Mouse (Mus musculus) embryonic facial prominence, embryonic 14.5 days (tissue): ENCODE measurements around the gene Lrrc8d. TPM values are rescaled to one million over a fixed set of nuclear protein-coding genes. Genes with fewer than 3 reads are reported as not detected.

Experiments used
- ATAC-seq: fragments of 200-750 bp; cut with Nextera tagmentation; 2 replicates; pipeline ENCODE4 v1.8.0; 2017; ENCODE audit warnings: low read depth, moderate number of reproducible peaks, moderate TSS enrichment
- DNase-seq: peaks from one replicate; pipeline ENCODE4 v3.0.0-alpha.2; 2015; ENCODE audit warnings: low spot score
- H3K27ac ChIP-seq: fragments of 300-500 bp; sonication (generic); replicated peaks from 2 replicates; pipeline ENCODE4 v1.5.1; 2014; ENCODE audit warnings: low read depth, mild to moderate bottlenecking, low read length, moderate library complexity
- H3K27me3 ChIP-seq: fragments of 300-500 bp; sonication (generic); replicated peaks from 2 replicates; pipeline ENCODE4 v1.6.1; 2014; ENCODE audit warnings: low read length; ENCODE audit not compliant: control insufficient read depth, insufficient read depth
- H3K36me3 ChIP-seq: fragments of 300-500 bp; sonication (generic); 2 replicates; pipeline ENCODE4 v1.6.1; 2014; ENCODE audit warnings: low read length, mixed read lengths; ENCODE audit not compliant: control insufficient read depth, insufficient read depth
- H3K4me1 ChIP-seq: fragments of 300-500 bp; sonication (generic); 2 replicates; pipeline ENCODE4 v1.6.1; 2014; ENCODE audit warnings: antibody characterized with exemption, low read length; ENCODE audit not compliant: control insufficient read depth, insufficient read depth
- H3K4me2 ChIP-seq: fragments of 300-500 bp; sonication (generic); 2 replicates; pipeline ENCODE4 v1.6.1; 2014; ENCODE audit warnings: low read depth, mild to moderate bottlenecking, low read length, moderate library complexity, mixed read lengths
- H3K4me3 ChIP-seq: fragments of 300-500 bp; sonication (generic); 2 replicates; pipeline ENCODE4 v1.5.1; 2014; ENCODE audit warnings: low read depth, mild to moderate bottlenecking, low read length
- H3K9ac ChIP-seq: fragments of 300-500 bp; sonication (generic); 2 replicates; pipeline ENCODE4 v1.6.1; 2014; ENCODE audit warnings: low read depth, mild to moderate bottlenecking, low read length, moderate library complexity, mixed read lengths
- H3K9me3 ChIP-seq: fragments of 300-500 bp; sonication (generic); 2 replicates; pipeline ENCODE4 v1.6.1; 2016; ENCODE audit warnings: low read length; ENCODE audit not compliant: control insufficient read depth
- WGBS: fragments of 180-500 bp; shearing (Covaris S2); extraction: QIAGEN DNeasy Blood & Tissue Kit; methylation state at CpG from one replicate; pipeline ENCODE4 v1.1.7; 2014; 5-methylcytosine and 5-hydroxymethylcytosine counted together
- polyA plus RNA-seq: library from polyadenylated mRNA; unstranded; fragments of >200 nt; fragmentation: Nextera tagmentation; extraction: Ambion mirVana; gene quantifications from 2 replicates; pipeline ENCODE4 v1.2.1, GENCODE M21; 2014

The Lrrc8d gene
- polyA plus RNA-seq, 1 experiment from 2014 or later: 14.9 TPM

- Histone ChIP-seq H3K27me3 (no peaks in the 10 kb centered on the region), H3K9me3 (no peaks in the 10 kb centered on the region), H3K4me2 (no peak overlapping the region; the same call in 1 of the 2 replicates), H3K27ac (no peak overlapping the region), H3K4me1 (peaks cover 36% of the 10 kb centered on the region), H3K9ac (no peak overlapping the region), H3K4me3 (no peak overlapping the region), H3K36me3 (no peaks in the 10 kb centered on the region)
- WGBS: 65% methylated on average over 9 of the region's 9 CpGs
- no peak for DNase-seq
- no peak for ATAC-seq
Observed at GRCm38 (mm10) chr5:105702580-105703285, 3.0 kb downstream of the Lrrc8d start.

GRCm38 (mm10) chr5:105703286-105703655 is 3.5 kb downstream of the Lrrc8d start:
- DNase-seq (no peak), ATAC-seq (no peak)
- Histone ChIP-seq H3K27ac (no peak overlapping the region), H3K4me3 (no peak overlapping the region), H3K27me3 (no peaks in the 10 kb centered on the region), H3K4me2 (no peak overlapping the region), H3K4me1 (peaks cover 36% of the 10 kb centered on the region), H3K36me3 (no peaks in the 10 kb centered on the region), H3K9ac (no peak overlapping the region), H3K9me3 (no peaks in the 10 kb centered on the region)
- 75% methylated on average over 11 of the region's 11 CpGs for WGBS

GRCm38 (mm10) chr5:105704573-105704972 is 4.8 kb downstream of the Lrrc8d start:
- H3K27ac ChIP-seq: 0 out of 2 replicates have a peak overlapping the region, but pooled peaks have one; percentile 15
- no peaks in the 10 kb centered on the region for H3K27me3 ChIP-seq
- H3K36me3 ChIP-seq: no peaks in the 10 kb centered on the region
- 21% methylated on average over 9 of the region's 9 CpGs for WGBS
- H3K9me3 ChIP-seq: no peaks in the 10 kb centered on the region
- DNase-seq: peak; percentile 78
- no peak overlapping the region for H3K4me3 ChIP-seq
- H3K4me1 ChIP-seq: peaks cover 30% of the 10 kb centered on the region
- no peak overlapping the region for H3K9ac ChIP-seq
- peak overlapping the region; percentile 23; the same call in 1 of the 2 replicates for H3K4me2 ChIP-seq
- no peak for ATAC-seq

- Histone ChIP-seq H3K9ac (no peak overlapping the region), H3K9me3 (no peaks in the 10 kb centered on the region), H3K27me3 (no peaks in the 10 kb centered on the region), H3K4me1 (peaks cover 23% of the 10 kb centered on the region), H3K4me3 (no peak overlapping the region), H3K27ac (no peak overlapping the region), H3K4me2 (no peak overlapping the region), H3K36me3 (no peaks in the 10 kb centered on the region)
- DNase-seq (no peak), ATAC-seq (no peak)
- WGBS: 67% methylated on average over 11 of the region's 11 CpGs
Observed at GRCm38 (mm10) chr5:105706635-105707034, 6.9 kb downstream of the Lrrc8d start.

- Histone ChIP-seq H3K27me3 (no peaks in the 10 kb centered on the region), H3K9ac (no peak overlapping the region), H3K36me3 (no peaks in the 10 kb centered on the region), H3K4me1 (peaks cover 16% of the 10 kb centered on the region), H3K9me3 (no peaks in the 10 kb centered on the region), H3K4me3 (no peak overlapping the region), H3K4me2 (no peak overlapping the region), H3K27ac (no peak overlapping the region)
- no peak for ATAC-seq
- DNase-seq: no peak
- 80% methylated on average over 5 of the region's 5 CpGs for WGBS
Observed at GRCm38 (mm10) chr5:105708276-105708675, 8.5 kb downstream of the Lrrc8d start.

GRCm38 (mm10) chr5:105710473-105710872 is 10.7 kb downstream of the Lrrc8d start:
- Histone ChIP-seq H3K4me1 (peaks cover 9% of the 10 kb centered on the region; the same call in 1 of the 2 replicates), H3K9me3 (no peaks in the 10 kb centered on the region), H3K4me3 (no peak overlapping the region), H3K4me2 (no peak overlapping the region), H3K27me3 (no peaks in the 10 kb centered on the region), H3K27ac (no peak overlapping the region), H3K9ac (no peak overlapping the region), H3K36me3 (no peaks in the 10 kb centered on the region)
- DNase-seq: no peak
- 87% methylated on average over 7 of the region's 7 CpGs for WGBS
- no peak for ATAC-seq

- Histone ChIP-seq H3K27me3 (no peaks in the 10 kb centered on the region), H3K9ac (no peak overlapping the region), H3K27ac (peak overlapping the region; percentile 80; the same call in 1 of the 2 replicates), H3K4me3 (no peak overlapping the region), H3K9me3 (no peaks in the 10 kb centered on the region), H3K36me3 (no peaks in the 10 kb centered on the region), H3K4me1 (peaks cover 26% of the 10 kb centered on the region), H3K4me2 (no peak overlapping the region)
- no peak for ATAC-seq
- DNase-seq: no peak
- 87% methylated on average over 6 of the region's 6 CpGs for WGBS
Observed at GRCm38 (mm10) chr5:105714446-105714845, 14.7 kb downstream of the Lrrc8d start.

GRCm38 (mm10) chr5:105715095-105715494 is 15.3 kb downstream of the Lrrc8d start:
- 66% methylated on average over 8 of the region's 8 CpGs for WGBS

More at GRCm38 (mm10) chr5:105715095-105715494, 15.3 kb downstream of the Lrrc8d start:
- H3K36me3 ChIP-seq: no peaks in the 10 kb centered on the region
- H3K4me3 ChIP-seq: no peak overlapping the region
- no peaks in the 10 kb centered on the region for H3K27me3 ChIP-seq
- DNase-seq (no peak), ATAC-seq (no peak)
- H3K27ac ChIP-seq: peak overlapping the region; percentile 80
- no peak overlapping the region for H3K9ac ChIP-seq
- H3K4me1 ChIP-seq: peaks cover 26% of the 10 kb centered on the region
- peak overlapping the region; percentile 35 for H3K4me2 ChIP-seq
- H3K9me3 ChIP-seq: no peaks in the 10 kb centered on the region
